Mouse (Mus musculus): Measurements from ENCODE around the gene Rufy3.

Gene Rufy3

GRCm38 (mm10) chr5:88602713-88603112 lies 37.9 kb downstream of the Rufy3 start:
- in situ Hi-C loops (cut with MboI; ENCODE audit: low pct_unique_long_range_greater_than_20kb in 1 of 2, low sequenced_read_pairs in 2 of 2, unreplicated experiment in 1 of 2) = no loop called here

GRCm38 (mm10) chr5:88604046-88604445 lies 39.2 kb downstream of the Rufy3 start:
- in situ Hi-C loops (cut with MboI; ENCODE audit: low pct_unique_long_range_greater_than_20kb in 1 of 2, low sequenced_read_pairs in 2 of 2, unreplicated experiment in 1 of 2) = no loop called here

- in situ Hi-C loops (cut with MboI; ENCODE audit: low pct_unique_long_range_greater_than_20kb in 1 of 2, low sequenced_read_pairs in 2 of 2, unreplicated experiment in 1 of 2) = no loop called here
Measured at GRCm38 (mm10) chr5:88604641-88605358, 40.0 kb downstream of the Rufy3 start.

GRCm38 (mm10) chr5:88614129-88614528 lies 49.3 kb downstream of the Rufy3 start:
- in situ Hi-C loops (cut with MboI; ENCODE audit: low pct_unique_long_range_greater_than_20kb in 1 of 2, low sequenced_read_pairs in 2 of 2, unreplicated experiment in 1 of 2) = no loop called here

GRCm38 (mm10) chr5:88616988-88617387 lies 52.1 kb downstream of the Rufy3 start:
- in situ Hi-C loops (cut with MboI; ENCODE audit: low pct_unique_long_range_greater_than_20kb in 1 of 2, low sequenced_read_pairs in 2 of 2, unreplicated experiment in 1 of 2) = no loop called here

GRCm38 (mm10) chr5:88627545-88627944 lies 62.7 kb downstream of the Rufy3 start:
- in situ Hi-C loops (cut with MboI; ENCODE audit: low pct_unique_long_range_greater_than_20kb in 1 of 2, low sequenced_read_pairs in 2 of 2, unreplicated experiment in 1 of 2) = no loop called here

- in situ Hi-C loops (cut with MboI; ENCODE audit: low pct_unique_long_range_greater_than_20kb in 1 of 2, low sequenced_read_pairs in 2 of 2, unreplicated experiment in 1 of 2) = no loop called here
Measured at GRCm38 (mm10) chr5:88629125-88629524, 64.3 kb downstream of the Rufy3 start.

GRCm38 (mm10) chr5:88629987-88630386 lies 65.1 kb downstream of the Rufy3 start:
- in situ Hi-C loops (cut with MboI; ENCODE audit: low pct_unique_long_range_greater_than_20kb in 1 of 2, low sequenced_read_pairs in 2 of 2, unreplicated experiment in 1 of 2) = no loop called here

GRCm38 (mm10) chr5:88630883-88631282 lies 66.0 kb downstream of the Rufy3 start:
- in situ Hi-C loops (cut with MboI; ENCODE audit: low pct_unique_long_range_greater_than_20kb in 1 of 2, low sequenced_read_pairs in 2 of 2, unreplicated experiment in 1 of 2) = no loop called here

GRCm38 (mm10) chr5:88631545-88631944 lies 66.7 kb downstream of the Rufy3 start:
- in situ Hi-C loops (cut with MboI; ENCODE audit: low pct_unique_long_range_greater_than_20kb in 1 of 2, low sequenced_read_pairs in 2 of 2, unreplicated experiment in 1 of 2) = no loop called here

GRCm38 (mm10) chr5:88632463-88632862 lies 67.6 kb downstream of the Rufy3 start:
- in situ Hi-C loops (cut with MboI; ENCODE audit: low pct_unique_long_range_greater_than_20kb in 1 of 2, low sequenced_read_pairs in 2 of 2, unreplicated experiment in 1 of 2) = no loop called here

- in situ Hi-C loops (cut with MboI; ENCODE audit: low pct_unique_long_range_greater_than_20kb in 1 of 2, low sequenced_read_pairs in 2 of 2, unreplicated experiment in 1 of 2) = no loop called here
Measured at GRCm38 (mm10) chr5:88634076-88634475, 69.2 kb downstream of the Rufy3 start.

- in situ Hi-C loops (cut with MboI; ENCODE audit: low pct_unique_long_range_greater_than_20kb in 1 of 2, low sequenced_read_pairs in 2 of 2, unreplicated experiment in 1 of 2) = no loop called here
Measured at GRCm38 (mm10) chr5:88642786-88643185, 77.9 kb downstream of the Rufy3 start.

- in situ Hi-C loops (cut with MboI; ENCODE audit: low pct_unique_long_range_greater_than_20kb in 1 of 2, low sequenced_read_pairs in 2 of 2, unreplicated experiment in 1 of 2) = no loop called here
Measured at GRCm38 (mm10) chr5:88643491-88643890, 78.7 kb downstream of the Rufy3 start.

GRCm38 (mm10) chr5:88644901-88645300 lies 80.1 kb downstream of the Rufy3 start:
- in situ Hi-C loops (cut with MboI; ENCODE audit: low pct_unique_long_range_greater_than_20kb in 1 of 2, low sequenced_read_pairs in 2 of 2, unreplicated experiment in 1 of 2) = no loop called here

- in situ Hi-C loops (cut with MboI; ENCODE audit: low pct_unique_long_range_greater_than_20kb in 1 of 2, low sequenced_read_pairs in 2 of 2, unreplicated experiment in 1 of 2) = no loop called here
Measured at GRCm38 (mm10) chr5:88645405-88645804, 80.6 kb downstream of the Rufy3 start.

GRCm38 (mm10) chr5:88649250-88650173 lies 84.7 kb downstream of the Rufy3 start:
- in situ Hi-C loops (cut with MboI; ENCODE audit: low pct_unique_long_range_greater_than_20kb in 1 of 2, low sequenced_read_pairs in 2 of 2, unreplicated experiment in 1 of 2) = no loop called here

GRCm38 (mm10) chr5:88652589-88652988 lies 87.7 kb downstream of the Rufy3 start:
- in situ Hi-C loops (cut with MboI; ENCODE audit: low pct_unique_long_range_greater_than_20kb in 1 of 2, low sequenced_read_pairs in 2 of 2, unreplicated experiment in 1 of 2) = no loop called here

GRCm38 (mm10) chr5:88657868-88658267 lies 93.0 kb downstream of the Rufy3 start:
- in situ Hi-C loops (cut with MboI; ENCODE audit: low pct_unique_long_range_greater_than_20kb in 1 of 2, low sequenced_read_pairs in 2 of 2, unreplicated experiment in 1 of 2) = no loop called here

- in situ Hi-C loops (cut with MboI; ENCODE audit: low pct_unique_long_range_greater_than_20kb in 1 of 2, low sequenced_read_pairs in 2 of 2, unreplicated experiment in 1 of 2) = no loop called here
Measured at GRCm38 (mm10) chr5:88663151-88663550, 98.3 kb downstream of the Rufy3 start.
